Mouse (Mus musculus) urinary bladder, adult 18-20 months (tissue): ENCODE results near the gene Wbp2nl.
"Not testable (repeated sequence)": the region's sequence is repeated elsewhere in the genome, so short reads cannot be mapped to it uniquely, and the experiment has no call there.

Experiments used
- DNase-seq, 2 experiments: peaks; one replicate each; pipeline ENCODE4 v3.0.0; 2022; ENCODE audit warnings: low spot score in 2 of 2, mixed read lengths in 2 of 2

Gene Wbp2nl

DNA sequence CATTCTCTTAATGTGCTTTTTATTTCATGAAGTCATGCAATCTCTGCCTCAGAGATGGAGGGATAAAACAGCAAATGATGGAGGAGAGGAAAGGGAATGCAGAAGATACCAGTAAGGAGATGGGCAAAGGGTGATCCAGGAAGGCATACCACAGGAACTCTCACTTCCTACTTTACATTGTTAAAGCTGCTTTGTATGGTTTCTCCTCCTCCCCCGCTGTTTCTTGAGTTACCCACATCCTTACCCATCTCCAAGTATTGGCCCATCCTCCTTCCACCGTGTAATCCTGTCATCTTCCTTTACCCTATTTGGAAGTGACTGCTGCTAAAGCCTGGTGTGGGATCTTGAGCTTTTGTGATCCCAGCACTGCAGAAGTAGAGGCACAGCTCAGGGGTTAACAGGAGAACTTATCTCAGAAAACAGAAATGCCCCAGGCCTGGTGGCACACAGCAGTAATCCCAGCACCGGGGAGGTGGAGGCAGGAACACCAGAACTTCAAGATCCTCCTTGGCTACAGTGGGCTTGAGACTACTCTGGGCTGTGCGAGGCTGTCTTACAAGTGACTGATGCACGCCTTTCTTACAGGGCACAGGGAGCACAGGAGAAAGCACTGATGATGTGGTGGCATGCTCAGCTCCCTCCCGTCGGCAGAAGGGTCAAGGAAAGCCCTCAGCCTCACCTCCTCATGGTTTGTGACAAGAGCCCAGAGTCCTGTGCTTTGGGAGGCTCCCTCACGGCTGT is 49.7 kb downstream of the Wbp2nl start:
- no peak for DNase-seq

DNA sequence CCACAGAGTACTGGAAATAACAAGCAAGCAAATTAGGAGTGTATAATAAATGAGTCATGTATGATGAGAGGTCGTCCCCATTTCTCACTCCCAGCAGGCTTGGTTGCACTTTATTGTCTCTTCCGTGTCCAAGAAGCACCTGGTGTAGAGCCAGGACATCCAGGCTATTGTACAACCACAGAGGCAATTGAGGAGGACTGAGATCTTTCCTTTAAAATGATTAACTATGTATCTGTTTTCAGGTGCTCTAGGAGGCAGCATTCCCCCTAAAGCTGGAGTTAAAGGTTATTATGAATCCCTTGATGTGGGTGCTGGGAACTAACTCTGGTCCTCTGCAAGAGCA is 50.2 kb downstream of the Wbp2nl start:
- DNase-seq: no peak

DNA sequence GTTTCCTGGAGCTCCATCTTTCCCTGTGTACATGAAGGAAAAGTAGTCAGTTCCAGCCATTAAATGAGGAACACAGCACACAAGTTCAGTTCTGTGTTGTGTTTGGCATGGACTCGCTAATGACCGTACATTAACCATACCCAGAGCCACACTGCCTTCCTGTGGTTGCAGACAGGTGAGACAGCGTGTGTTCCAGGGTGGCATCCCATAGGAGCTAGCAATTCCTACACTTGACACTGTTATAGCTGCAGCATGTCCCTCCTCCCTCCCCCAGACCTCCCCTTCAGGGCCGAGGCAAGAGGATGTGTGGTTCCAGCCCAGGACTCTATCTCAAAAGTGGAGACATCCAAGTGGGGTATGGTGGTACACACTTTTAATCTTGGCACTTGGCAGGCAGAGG is 51.6 kb downstream of the Wbp2nl start:
- DNase-seq: no peak

DNA sequence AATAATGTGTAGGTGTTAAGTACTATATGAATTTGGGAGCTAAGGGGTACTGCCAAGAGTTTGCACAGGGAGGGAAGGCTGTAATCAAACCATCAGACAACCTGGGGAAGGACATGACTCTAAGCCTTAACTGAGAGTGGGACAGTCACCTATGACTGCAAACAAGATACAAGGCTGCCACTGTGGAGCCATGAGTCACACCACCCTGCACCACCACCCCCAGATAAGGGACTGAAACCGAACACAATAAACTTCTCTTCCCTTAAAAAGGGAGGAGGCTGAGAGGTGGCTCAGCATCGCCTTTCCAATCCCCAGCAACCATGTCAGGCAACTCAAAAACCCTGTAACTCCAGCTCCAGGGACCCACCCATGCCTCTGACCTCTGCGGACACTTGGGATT is 52.7 kb downstream of the Wbp2nl start:
- no peak for DNase-seq

- no peak for DNase-seq
Observed at GRCm38 (mm10) chr15:82353078-82353744, 54.5 kb downstream of the Wbp2nl start.

DNA sequence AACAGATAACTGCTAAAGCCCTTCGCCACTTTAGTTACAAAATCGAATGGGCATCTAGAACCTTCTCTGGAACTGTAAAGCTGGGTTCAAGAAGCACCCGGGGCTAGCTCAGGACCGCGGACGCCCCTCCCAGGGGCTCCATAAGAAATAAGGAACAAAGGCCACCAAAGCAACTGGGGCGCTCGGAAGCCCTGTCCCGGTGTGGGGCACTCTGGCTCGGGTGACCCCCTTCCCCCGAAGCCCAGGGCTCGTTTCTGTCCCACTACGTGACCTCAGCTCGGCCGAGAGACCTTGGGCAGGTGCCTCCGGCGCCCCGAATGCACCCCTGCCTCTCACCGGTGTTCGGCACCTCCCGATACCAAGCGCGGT is 55.0 kb downstream of the Wbp2nl start:
- DNase-seq: no peak

- DNase-seq: peak; percentile 93 to 96
Observed at GRCm38 (mm10) chr15:82354126-82354945, 55.6 kb downstream of the Wbp2nl start, which contains the start of gene Ndufa6. Ndufa6 (minus strand) TSS chr15:82354322.

DNA sequence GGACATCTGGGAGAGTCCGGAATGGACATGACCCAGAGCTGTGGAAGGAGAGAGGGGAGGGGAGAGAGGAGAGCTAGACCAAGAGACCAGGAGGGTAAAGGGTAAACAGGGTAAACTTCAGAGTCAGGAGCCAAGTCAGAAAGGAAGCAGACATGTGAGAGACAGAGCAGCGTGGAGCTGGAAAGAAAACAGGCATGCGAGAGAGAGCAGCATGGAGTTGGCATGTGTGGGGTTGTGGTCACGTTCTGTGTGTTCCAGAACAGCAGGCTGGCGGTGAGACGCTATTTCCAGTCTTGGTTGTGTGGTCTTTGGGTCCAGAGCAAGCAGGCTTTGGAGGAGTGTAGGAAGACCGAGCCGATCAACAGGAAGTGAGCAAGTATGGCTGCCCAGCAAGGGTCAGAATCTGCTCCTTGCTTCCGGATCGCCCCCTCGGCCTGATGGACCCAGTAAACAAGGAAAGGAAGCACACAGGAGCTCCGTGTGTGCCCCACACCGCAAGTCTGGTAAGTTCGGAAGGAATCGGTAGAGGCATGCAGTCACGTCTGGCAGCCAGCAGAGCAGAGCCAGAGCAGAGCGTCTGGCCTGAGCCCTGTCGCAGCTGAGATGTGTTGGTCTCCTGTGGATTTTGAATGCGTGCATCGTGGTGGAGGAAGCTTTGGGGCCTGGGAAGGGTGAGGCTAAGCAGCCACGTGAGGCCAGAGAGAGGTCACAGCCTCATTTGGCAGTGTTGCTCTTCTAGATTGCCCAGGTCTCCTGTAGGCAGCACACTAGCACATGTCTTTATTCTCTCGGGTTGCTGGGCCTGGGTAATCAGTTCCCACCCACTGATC is 59.9 kb downstream of the Wbp2nl start:
- DNase-seq: no peak

GRCm38 (mm10) chr15:82361459-82362018 is 62.8 kb downstream of the Wbp2nl start:
- no peak for DNase-seq

DNA sequence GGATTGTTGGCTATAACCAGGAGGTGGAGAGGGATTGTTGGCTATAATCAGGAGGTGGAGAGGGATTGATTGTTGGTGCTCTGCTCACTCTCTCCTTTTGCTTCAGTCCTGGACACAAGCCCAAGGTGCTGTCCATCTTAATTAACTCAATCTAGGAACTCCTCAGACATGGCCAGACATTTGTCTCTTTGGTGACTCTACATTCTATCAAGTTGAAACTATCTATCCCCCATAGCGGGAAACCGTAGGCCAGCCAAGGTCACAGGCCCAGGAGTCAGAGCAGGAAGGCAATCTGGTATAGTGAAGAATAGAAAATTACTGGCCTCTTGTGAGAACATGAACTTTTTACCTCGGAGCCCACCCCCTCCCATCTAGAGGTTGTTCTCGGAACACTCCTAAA is 63.5 kb downstream of the Wbp2nl start:
- no peak for DNase-seq

DNA sequence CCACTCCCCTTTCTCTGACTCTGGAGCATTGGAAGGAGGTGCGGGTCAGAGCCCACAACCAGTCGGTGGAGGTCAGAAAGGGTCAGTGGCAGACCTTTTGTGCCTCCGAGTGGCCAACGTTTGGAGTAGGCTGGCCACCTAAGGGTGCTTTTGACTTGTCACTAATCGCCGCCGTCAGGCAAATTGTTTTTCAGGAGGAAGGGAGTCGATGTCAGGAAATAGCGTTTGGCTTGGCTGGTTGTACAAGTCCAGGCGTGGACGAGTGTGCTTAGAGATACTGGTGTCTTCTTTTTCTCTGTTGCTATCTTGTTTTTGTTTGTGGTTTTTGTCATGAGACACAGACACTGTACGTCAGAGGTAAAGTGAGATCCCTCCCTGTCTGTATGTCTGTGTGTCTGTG is 65.0 kb downstream of the Wbp2nl start:
- DNase-seq: not testable (repeated sequence)
